In the genomic region with DNA sequence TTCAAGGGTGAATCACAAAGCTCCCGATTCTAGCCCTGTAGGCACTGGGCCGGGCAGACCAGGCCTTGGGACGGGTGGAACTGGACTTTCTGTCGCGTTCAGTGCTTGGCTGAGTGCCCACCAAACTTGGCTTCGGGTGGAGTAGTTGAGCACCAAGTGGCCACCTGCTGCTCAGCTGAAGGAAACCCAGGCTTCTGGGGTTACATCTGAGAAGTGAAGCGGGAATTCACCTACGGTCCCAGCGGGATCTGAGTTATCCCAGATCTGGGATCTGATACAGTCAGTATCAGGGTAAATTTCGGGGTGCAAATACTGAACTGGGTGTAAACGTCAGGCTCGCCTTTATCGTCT, we compare ENCODE assay signal across 8 mouse cellular contexts. TPM values are rescaled to one million over a fixed set of nuclear protein-coding genes. Genes with fewer than 3 reads are reported as not detected.
DNase-seq lines count a peak whose midpoint lies in the region; ATAC-seq and TF ChIP-seq lines count a peak whose summit lies in the region.

No protein-coding gene starts in this region.

- no peaks in the 10 kb centered on the region for H3K27me3 ChIP-seq in Patski
- H3K27me3 ChIP-seq in cerebellum, adult 2 months (ENCODE audit: control insufficient read depth, insufficient read depth, low read length): no peaks in the 10 kb centered on the region
- peaks cover 6% of the 10 kb centered on the region; the same call in 1 of the 2 replicates for H3K27me3 ChIP-seq in hindbrain, embryonic 15.5 days

- CTCF ChIA-PET in Patski (lab: Charles Lee): interaction anchor here (2.7 kb wide), 1 partner anchor 20 kb away, joined by 9 read pairs; no protein-coding TSS in a partner anchor

- peak overlapping the region; percentile 61 for H3K9ac ChIP-seq in hindbrain, embryonic 15.5 days

- POLR2A ChIA-PET in Patski (lab: Charles Lee): interaction anchor here (0.5 to 1.1 kb wide), 5 partner anchors 9 to 490 kb away, joined by 3 to 6 read pairs (median 3); no protein-coding TSS in a partner anchor

- no peak for DNase-seq in Patski (ENCODE audit: low read depth, low spot score)
- DNase-seq in cerebellum, adult 2 months: peak; percentile 78 to 79
- DNase-seq in frontal cortex, postnatal 36 days (ENCODE audit: low spot score in 2 of 2): peak; percentile 49 to 51
- DNase-seq in left cerebral cortex, postnatal 14 days (ENCODE audit: low spot score in 2 of 2): peak; percentile 34 to 63
- peak; percentile 78 to 85 for DNase-seq in spleen, postnatal 10 days (ENCODE audit: low spot score in 2 of 2)

- no peak for TF ChIP-seq POLR2A in cerebellum, adult 2 months (IDR thresholded peaks at IDR 0.05; ENCODE audit: borderline replicate concordance, insufficient read depth, low read length)

- WGBS in cerebellum, adult 2 months: under 1% methylated on average over 13 of the region's 13 CpGs
- 2% methylated on average over 13 of the region's 13 CpGs for WGBS in hindbrain, embryonic 15.5 days

- H3K4me1 ChIP-seq in cerebellum, adult 2 months (ENCODE audit: control insufficient read depth, insufficient read depth, low read length): 0 out of 2 replicates have a peak, but pooled peaks cover 4% of the 10 kb centered on the region
- peaks cover 19% of the 10 kb centered on the region for H3K4me1 ChIP-seq in hindbrain, embryonic 15.5 days (replicated peaks)

- H3K9me3 ChIP-seq in hindbrain, embryonic 15.5 days: no peaks in the 10 kb centered on the region

- in situ Hi-C loops in Patski (cut with MboI; ENCODE audit: low pct_unique_long_range_greater_than_20kb): no loop called here

- H3K36me3 ChIP-seq in hindbrain, embryonic 15.5 days: peaks cover 23% of the 10 kb centered on the region

- peak; percentile 9 for ATAC-seq in Patski
- no peak for ATAC-seq in hindbrain, embryonic 15.5 days (ENCODE audit: low FRiP score, low read depth)
- peak; percentile 28 for ATAC-seq in megakaryocyte progenitor cell, adult 5-6 weeks (replicated peaks; ENCODE audit: poor library complexity)
- no peak for ATAC-seq in inflammation-experienced regulatory T-cells, adult 6 months

- H3K4me3 ChIP-seq in cerebellum, adult 2 months (replicated peaks; ENCODE audit: insufficient read depth, low read depth, low read length): peak overlapping the region; percentile 91
- peak overlapping the region; percentile 67 for H3K4me3 ChIP-seq in hindbrain, embryonic 15.5 days

- TF ChIP-seq CTCF in Patski (IDR thresholded peaks at IDR 0.05): no peak
- no peak for TF ChIP-seq CTCF in cerebellum, adult 2 months (IDR thresholded peaks at IDR 0.05; ENCODE audit: borderline replicate concordance, insufficient read depth, low read depth, low read length)

- H3K27ac ChIP-seq in cerebellum, adult 2 months (ENCODE audit: insufficient read depth, low read length): peak overlapping the region; percentile 79
- H3K27ac ChIP-seq in hindbrain, embryonic 15.5 days (replicated peaks): peak overlapping the region; percentile 78

- intact Hi-C loops in left cerebral cortex, postnatal 14 days (cut with DNase I): no loop called here

- peak overlapping the region; percentile 93 for H3K4me2 ChIP-seq in hindbrain, embryonic 15.5 days

RNA-seq across cellular contexts. Expression of gene Mif4gd, which starts 0.7 kb away (rescaled TPM):
- polyA plus RNA-seq in Patski (2021): 47.4 TPM
- polyA plus RNA-seq in cerebellum, adult 2 months (2012; rRNA removed): 86.9 and 97.3 TPM in 2 replicates
- polyA plus RNA-seq in hindbrain, embryonic 15.5 days (2015; fragmentation: Nextera tagmentation; extraction: Ambion mirVana): 12.2 and 13.9 TPM in 2 replicates
- total RNA-seq in left cerebral cortex, postnatal 14 days (2021): 10 to 100 TPM; 14.8 to 17.4 TPM
- 20.4 and 27.4 TPM in 2 replicates for total RNA-seq in megakaryocyte progenitor cell, adult 5-6 weeks (2015)
- 17.7 and 23.0 TPM in 2 replicates for total RNA-seq in megakaryocyte progenitor cell, adult 5-6 weeks (2017)
- polyA plus RNA-seq in inflammation-experienced regulatory T-cells, adult 6 months (2017; shearing (Covaris generic)): 100 to 1,000 TPM; 192 to 274 (median 231) TPM

RNA-seq across cellular contexts. Expression of gene Gga3, which starts 8.2 kb away (rescaled TPM):
- 31.0 TPM for polyA plus RNA-seq in Patski (2021)
- polyA plus RNA-seq in cerebellum, adult 2 months (2012; rRNA removed): 64.2 and 68.0 TPM in 2 replicates
- polyA plus RNA-seq in hindbrain, embryonic 15.5 days (2015; fragmentation: Nextera tagmentation; extraction: Ambion mirVana): 35.8 and 38.1 TPM in 2 replicates
- total RNA-seq in left cerebral cortex, postnatal 14 days (2021): 10 to 100 TPM; 68.3 to 75.5 TPM
- 27.9 and 28.3 TPM in 2 replicates for total RNA-seq in megakaryocyte progenitor cell, adult 5-6 weeks (2015)
- 17.0 and 40.0 TPM in 2 replicates for total RNA-seq in megakaryocyte progenitor cell, adult 5-6 weeks (2017)
- 10 to 100 TPM; 24.8 to 36.2 (median 35.0) TPM for polyA plus RNA-seq in inflammation-experienced regulatory T-cells, adult 6 months (2017; shearing (Covaris generic))

RNA-seq across cellular contexts. Expression of gene Mrps7, which starts 8.3 kb away (rescaled TPM):
- 69.9 TPM for polyA plus RNA-seq in Patski (2021)
- polyA plus RNA-seq in cerebellum, adult 2 months (2012; rRNA removed): 55.9 and 57.5 TPM in 2 replicates
- 73.6 and 79.8 TPM in 2 replicates for polyA plus RNA-seq in hindbrain, embryonic 15.5 days (2015; fragmentation: Nextera tagmentation; extraction: Ambion mirVana)
- 10 to 100 TPM; 47.4 to 49.8 TPM for total RNA-seq in left cerebral cortex, postnatal 14 days (2021)
- 56.9 and 63.7 TPM in 2 replicates for total RNA-seq in megakaryocyte progenitor cell, adult 5-6 weeks (2015)
- total RNA-seq in megakaryocyte progenitor cell, adult 5-6 weeks (2017): 43.2 and 50.3 TPM in 2 replicates
- 10 to 100 TPM; 22.9 to 31.7 (median 27.9) TPM for polyA plus RNA-seq in inflammation-experienced regulatory T-cells, adult 6 months (2017; shearing (Covaris generic))

RNA-seq across cellular contexts. Expression of gene Slc25a19, which starts 16.1 kb away (rescaled TPM):
- polyA plus RNA-seq in Patski (2021): 48.1 TPM
- 115 and 123 TPM in 2 replicates for polyA plus RNA-seq in cerebellum, adult 2 months (2012; rRNA removed)
- polyA plus RNA-seq in hindbrain, embryonic 15.5 days (2015; fragmentation: Nextera tagmentation; extraction: Ambion mirVana): 43.6 and 47.1 TPM in 2 replicates
- total RNA-seq in left cerebral cortex, postnatal 14 days (2021): 10 to 100 TPM; 55.1 to 58.1 TPM
- 8.7 and 10.2 TPM in 2 replicates for total RNA-seq in megakaryocyte progenitor cell, adult 5-6 weeks (2015)
- 15.2 and 18.2 TPM in 2 replicates for total RNA-seq in megakaryocyte progenitor cell, adult 5-6 weeks (2017)
- 10 to 100 TPM; 69.3 to 87.8 (median 80.1) TPM for polyA plus RNA-seq in inflammation-experienced regulatory T-cells, adult 6 months (2017; shearing (Covaris generic))

RNA-seq across cellular contexts. Expression of gene Nup85, which starts 47.8 kb away (rescaled TPM):
- polyA plus RNA-seq in Patski (2021): 78.9 TPM
- 93.2 and 104 TPM in 2 replicates for polyA plus RNA-seq in cerebellum, adult 2 months (2012; rRNA removed)
- polyA plus RNA-seq in hindbrain, embryonic 15.5 days (2015; fragmentation: Nextera tagmentation; extraction: Ambion mirVana): 95.4 and 108 TPM in 2 replicates
- total RNA-seq in left cerebral cortex, postnatal 14 days (2021): 10 to 100 TPM; 39.6 to 47.4 TPM
- total RNA-seq in megakaryocyte progenitor cell, adult 5-6 weeks (2015): 131 and 149 TPM in 2 replicates
- 131 and 147 TPM in 2 replicates for total RNA-seq in megakaryocyte progenitor cell, adult 5-6 weeks (2017)
- 10 to 100 TPM; 46.0 to 56.8 (median 53.8) TPM for polyA plus RNA-seq in inflammation-experienced regulatory T-cells, adult 6 months (2017; shearing (Covaris generic))

Comparison
In these comparisons a context has a peak if more than half of its experiments do, and no peak if none do; other contexts are left out.
1. ATAC-seq: peak in Patski (single experiment) and megakaryocyte progenitor cell, adult 5-6 weeks (single experiment); none in hindbrain, embryonic 15.5 days (single experiment) and inflammation-experienced regulatory T-cells, adult 6 months (single experiment).